Mouse (Mus musculus): ENCODE results near the gene Gm11213. TPM values are rescaled to one million over a fixed set of nuclear protein-coding genes. Genes with fewer than 3 reads are reported as not detected.

Gm11213 gene
- polyA plus RNA-seq, 1 experiment from 2014 or later, result not detected

GRCm38 (mm10) chr4:63605545-63605944 is 484 bp upstream of the Gm11213 start:
- ATAC-seq (replicated peaks; ENCODE audit: low FRiP score), result no peak
- WGBS, result 88% methylated on average over 3 of the region's 3 CpGs
- H3K36me3 ChIP-seq, result no peaks in the 10 kb centered on the region
- H3K4me3 ChIP-seq (replicated peaks), result no peak overlapping the region
- no peak overlapping the region for H3K27ac ChIP-seq
- H3K9ac ChIP-seq, result no peak overlapping the region
- no peaks in the 10 kb centered on the region for H3K27me3 ChIP-seq
- no peaks in the 10 kb centered on the region for H3K9me3 ChIP-seq (replicated peaks)
- H3K4me2 ChIP-seq, result no peak overlapping the region
- H3K4me1 ChIP-seq, result no peaks in the 10 kb centered on the region

- H3K4me3 ChIP-seq (replicated peaks), result no peak overlapping the region
- H3K4me2 ChIP-seq, result no peak overlapping the region
- no peaks in the 10 kb centered on the region for H3K27me3 ChIP-seq
- no peaks in the 10 kb centered on the region for H3K36me3 ChIP-seq
- H3K9ac ChIP-seq, result no peak overlapping the region
- H3K27ac ChIP-seq, result no peak overlapping the region
- no peak for ATAC-seq (replicated peaks; ENCODE audit: low FRiP score)
- no peaks in the 10 kb centered on the region for H3K9me3 ChIP-seq (replicated peaks)
- no peaks in the 10 kb centered on the region for H3K4me1 ChIP-seq
Measured at GRCm38 (mm10) chr4:63601263-63601662, 3.8 kb downstream of the Gm11213 start.

- H3K36me3 ChIP-seq, result no peaks in the 10 kb centered on the region
- WGBS, result 74% methylated on average over 6 of the region's 6 CpGs
- no peak for ATAC-seq (replicated peaks; ENCODE audit: low FRiP score)
Measured at GRCm38 (mm10) chr4:63600786-63601185, 4.3 kb downstream of the Gm11213 start.

GRCm38 (mm10) chr4:63596010-63596409 is 9.1 kb downstream of the Gm11213 start:
- 94% methylated on average over 4 of the region's 4 CpGs for WGBS
- no peaks in the 10 kb centered on the region for H3K36me3 ChIP-seq

More at GRCm38 (mm10) chr4:63600786-63601185, 4.3 kb downstream of the Gm11213 start:
- no peak overlapping the region for H3K27ac ChIP-seq
- no peak overlapping the region for H3K4me2 ChIP-seq
- no peak overlapping the region for H3K4me3 ChIP-seq (replicated peaks)
- no peaks in the 10 kb centered on the region for H3K27me3 ChIP-seq
- H3K4me1 ChIP-seq, result no peaks in the 10 kb centered on the region
- no peaks in the 10 kb centered on the region for H3K9me3 ChIP-seq (replicated peaks)
- H3K9ac ChIP-seq, result no peak overlapping the region

GRCm38 (mm10) chr4:63595259-63595658 is 9.8 kb downstream of the Gm11213 start:
- no peak overlapping the region for H3K4me2 ChIP-seq
- no peaks in the 10 kb centered on the region for H3K9me3 ChIP-seq (replicated peaks)
- no peaks in the 10 kb centered on the region for H3K27me3 ChIP-seq
- WGBS, result 63% methylated on average over 10 of the region's 10 CpGs
- ATAC-seq (replicated peaks; ENCODE audit: low FRiP score), result no peak
- no peak overlapping the region for H3K4me3 ChIP-seq (replicated peaks)
- no peaks in the 10 kb centered on the region for H3K36me3 ChIP-seq
- H3K4me1 ChIP-seq, result peaks cover 12% of the 10 kb centered on the region
- H3K27ac ChIP-seq, result no peak overlapping the region
- H3K9ac ChIP-seq, result no peak overlapping the region

More at GRCm38 (mm10) chr4:63596010-63596409, 9.1 kb downstream of the Gm11213 start:
- H3K9ac ChIP-seq, result no peak overlapping the region
- H3K4me1 ChIP-seq, result peaks cover 12% of the 10 kb centered on the region
- no peak overlapping the region for H3K27ac ChIP-seq
- no peaks in the 10 kb centered on the region for H3K9me3 ChIP-seq (replicated peaks)
- H3K4me2 ChIP-seq, result no peak overlapping the region
- no peak for ATAC-seq (replicated peaks; ENCODE audit: low FRiP score)
- H3K27me3 ChIP-seq, result no peaks in the 10 kb centered on the region
- no peak overlapping the region for H3K4me3 ChIP-seq (replicated peaks)

- WGBS, result 52% methylated on average over 5 of the region's 5 CpGs
- no peaks in the 10 kb centered on the region for H3K36me3 ChIP-seq
- no peak overlapping the region for H3K4me3 ChIP-seq (replicated peaks)
- H3K27me3 ChIP-seq, result no peaks in the 10 kb centered on the region
- no peak overlapping the region for H3K9ac ChIP-seq
- H3K4me1 ChIP-seq, result peaks cover 12% of the 10 kb centered on the region
- ATAC-seq (replicated peaks; ENCODE audit: low FRiP score), result no peak
- no peak overlapping the region for H3K4me2 ChIP-seq
- 0 out of 2 replicates have a peak overlapping the region, but pooled peaks have one; percentile 54 for H3K27ac ChIP-seq
- H3K9me3 ChIP-seq (replicated peaks), result no peaks in the 10 kb centered on the region
Measured at GRCm38 (mm10) chr4:63594459-63595110, 10.5 kb downstream of the Gm11213 start.

GRCm38 (mm10) chr4:63590538-63590937 is 14.5 kb downstream of the Gm11213 start:
- 77% methylated on average over 4 of the region's 4 CpGs for WGBS
- ATAC-seq (replicated peaks; ENCODE audit: low FRiP score), result no peak
- Histone ChIP-seq H3K27ac (no peak overlapping the region), H3K9ac (no peak overlapping the region), H3K4me2 (no peak overlapping the region), H3K9me3 (replicated peaks) (no peaks in the 10 kb centered on the region), H3K4me3 (replicated peaks) (no peak overlapping the region), H3K36me3 (no peaks in the 10 kb centered on the region), H3K27me3 (no peaks in the 10 kb centered on the region), H3K4me1 (peaks cover 12% of the 10 kb centered on the region)

- no peaks in the 10 kb centered on the region for H3K27me3 ChIP-seq
- H3K4me2 ChIP-seq, result no peak overlapping the region
- H3K9me3 ChIP-seq (replicated peaks), result no peaks in the 10 kb centered on the region
- no peak overlapping the region for H3K27ac ChIP-seq
- no peak overlapping the region for H3K4me3 ChIP-seq (replicated peaks)
- no peaks in the 10 kb centered on the region for H3K36me3 ChIP-seq
- peaks cover 18% of the 10 kb centered on the region for H3K4me1 ChIP-seq
- 91% methylated on average over 7 of the region's 7 CpGs for WGBS
- no peak overlapping the region for H3K9ac ChIP-seq
- ATAC-seq (replicated peaks; ENCODE audit: low FRiP score), result no peak
Measured at GRCm38 (mm10) chr4:63589987-63590386, 15.1 kb downstream of the Gm11213 start.

GRCm38 (mm10) chr4:63586240-63586639 is 18.8 kb downstream of the Gm11213 start:
- H3K9me3 ChIP-seq (replicated peaks), result no peaks in the 10 kb centered on the region
- 76% methylated on average over 2 of the region's 2 CpGs for WGBS
- ATAC-seq (replicated peaks; ENCODE audit: low FRiP score), result no peak

GRCm38 (mm10) chr4:63585216-63585615 is 19.8 kb downstream of the Gm11213 start:
- WGBS, result 49% methylated on average over 10 of the region's 10 CpGs
- Histone ChIP-seq H3K4me2 (no peak overlapping the region), H3K4me1 (peaks cover 9% of the 10 kb centered on the region), H3K27me3 (no peaks in the 10 kb centered on the region), H3K4me3 (replicated peaks) (no peak overlapping the region), H3K27ac (no peak overlapping the region), H3K9me3 (replicated peaks) (no peaks in the 10 kb centered on the region), H3K9ac (no peak overlapping the region), H3K36me3 (no peaks in the 10 kb centered on the region)
- peak; percentile 64; the same call in 1 of the 2 replicates for ATAC-seq (replicated peaks; ENCODE audit: low FRiP score)

More at GRCm38 (mm10) chr4:63586240-63586639, 18.8 kb downstream of the Gm11213 start:
- Histone ChIP-seq H3K27ac (no peak overlapping the region), H3K4me3 (replicated peaks) (no peak overlapping the region), H3K27me3 (no peaks in the 10 kb centered on the region), H3K4me2 (no peak overlapping the region), H3K4me1 (peaks cover 9% of the 10 kb centered on the region), H3K9ac (no peak overlapping the region), H3K36me3 (no peaks in the 10 kb centered on the region)

- peaks cover 3% of the 10 kb centered on the region; the same call in 1 of the 2 replicates for H3K36me3 ChIP-seq
- H3K4me2 ChIP-seq, result no peak overlapping the region
- H3K4me3 ChIP-seq (replicated peaks), result no peak overlapping the region
- no peak overlapping the region for H3K27ac ChIP-seq
- 75% methylated on average over 5 of the region's 5 CpGs for WGBS
- H3K9ac ChIP-seq, result no peak overlapping the region
- no peaks in the 10 kb centered on the region for H3K9me3 ChIP-seq (replicated peaks)
- no peak for ATAC-seq (replicated peaks; ENCODE audit: low FRiP score)
- H3K27me3 ChIP-seq, result no peaks in the 10 kb centered on the region
- peaks cover 9% of the 10 kb centered on the region for H3K4me1 ChIP-seq
Measured at GRCm38 (mm10) chr4:63582580-63582979, 22.5 kb downstream of the Gm11213 start.

GRCm38 (mm10) chr4:63580078-63580477 is 25.0 kb downstream of the Gm11213 start:
- Histone ChIP-seq H3K4me3 (replicated peaks) (no peak overlapping the region), H3K27ac (no peak overlapping the region), H3K36me3 (peaks cover 6% of the 10 kb centered on the region; the same call in 1 of the 2 replicates), H3K4me2 (no peak overlapping the region), H3K27me3 (no peaks in the 10 kb centered on the region), H3K9ac (no peak overlapping the region), H3K4me1 (peaks cover 4% of the 10 kb centered on the region), H3K9me3 (replicated peaks) (no peaks in the 10 kb centered on the region; the same call in 1 of the 2 replicates)
- no peak; the same call in 1 of the 2 replicates for ATAC-seq (replicated peaks; ENCODE audit: low FRiP score)
- WGBS, result 49% methylated on average over 6 of the region's 6 CpGs
